Mouse (Mus musculus): Measurements from ENCODE around the gene Vav2.

DNA sequence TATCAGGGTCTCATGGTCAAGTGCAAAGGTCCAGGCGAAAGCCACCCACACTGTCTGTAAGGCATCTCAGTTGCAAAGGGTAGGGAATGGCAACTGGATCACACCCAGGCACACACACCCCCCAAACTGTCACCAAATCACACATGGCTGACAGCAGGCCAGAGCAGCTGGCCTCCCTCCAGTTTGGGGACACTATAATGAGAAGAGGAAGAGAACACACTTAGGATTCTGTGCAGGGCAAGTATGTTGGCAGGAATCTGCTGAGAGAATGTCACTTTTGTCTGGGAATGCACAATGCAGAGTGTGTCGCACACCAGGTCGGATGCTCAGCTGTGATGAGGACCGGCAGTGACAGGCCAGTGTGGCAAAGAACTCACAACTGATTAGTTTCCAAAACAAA, 92.0 kb downstream of the Vav2 start:
- TF ChIP-seq CTCF (IDR thresholded peaks at IDR 0.05): no peak
- TF ChIP-seq POLR2A (IDR thresholded peaks at IDR 0.05; ENCODE audit: insufficient read depth, low read depth, low read length): no peak
